Mouse (Mus musculus) adrenal gland, adult 2 months (tissue): ENCODE data around the gene Myo18b. TPM values are rescaled to one million over a fixed set of nuclear protein-coding genes. Genes with fewer than 3 reads are reported as not detected.

Experiments used
- DNase-seq: peaks from one replicate; pipeline ENCODE4 v3.0.0; 2021
- polyA plus RNA-seq: library from polyadenylated mRNA; depleted of rRNA; stranded (reverse); fragments of >200 nt; gene quantifications from 2 replicates; pipeline ENCODE4 v1.2.3, GENCODE M21; 2012
- total RNA-seq, 2 experiments: library from RNA; stranded (reverse); gene quantifications; 2 replicates each; pipeline ENCODE4 v1.2.3; 2021

Myo18b gene
- total and polyA plus RNA-seq, 3 experiments: 0.09 to 0.12 TPM; not detected in 1

DNA sequence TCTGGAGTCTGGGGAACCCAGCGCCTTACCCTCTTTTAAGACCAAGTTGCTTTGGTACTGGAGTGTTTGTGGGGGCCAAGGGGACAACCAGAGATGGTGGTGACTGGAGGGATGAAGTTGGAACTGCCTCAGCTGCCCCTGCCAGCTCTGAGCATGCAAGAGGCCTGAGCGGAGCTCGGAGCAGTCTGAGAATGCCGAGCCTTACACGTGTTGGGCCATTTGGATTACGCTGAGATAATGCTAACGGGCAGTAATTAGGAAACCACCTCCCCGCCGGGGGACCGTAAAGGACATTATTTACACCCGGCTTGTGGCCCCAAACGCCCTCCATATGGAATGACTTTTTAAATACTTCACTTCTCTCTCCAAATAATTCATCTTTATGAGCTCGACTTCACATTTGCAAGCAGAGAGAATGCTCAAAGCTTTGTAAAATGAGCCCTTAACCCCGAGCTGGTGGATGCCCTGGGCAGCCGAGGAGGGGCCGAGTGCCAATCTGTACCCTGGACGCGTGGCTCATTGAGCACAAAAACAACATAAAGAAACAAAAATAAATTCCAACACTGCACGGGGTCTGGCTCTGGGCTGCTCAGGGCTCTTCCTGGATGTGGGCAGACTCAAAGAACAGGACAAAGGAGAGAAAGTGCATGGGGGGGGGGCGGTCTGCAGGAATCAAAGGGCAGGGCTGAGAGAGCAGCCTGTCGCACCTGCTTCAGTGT lies 148.0 kb downstream of the Myo18b start:
- no peak for DNase-seq

- no peak for DNase-seq
Observed at GRCm38 (mm10) chr5:112747306-112747930, 148.7 kb downstream of the Myo18b start.

GRCm38 (mm10) chr5:112745176-112745575 lies 151.0 kb downstream of the Myo18b start:
- DNase-seq: no peak

DNA sequence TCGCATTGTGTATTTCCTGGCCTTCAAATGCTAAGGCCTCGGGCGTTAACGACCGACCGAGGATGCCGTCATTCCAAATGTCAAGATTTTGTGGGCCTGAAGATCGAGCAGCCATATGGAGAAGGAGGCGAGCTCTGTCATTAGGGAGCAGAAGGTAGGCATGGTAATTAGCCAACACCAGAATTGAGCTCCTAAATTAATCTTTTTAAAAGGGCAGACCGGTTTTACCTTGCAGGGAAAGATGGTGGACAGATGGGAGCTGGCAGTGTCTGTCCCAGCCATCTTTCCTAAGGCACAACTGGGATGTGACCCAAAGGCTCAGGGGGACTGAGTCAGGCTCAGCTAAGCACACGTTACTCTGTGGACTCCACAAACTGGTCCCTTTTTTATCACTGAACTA lies 151.6 kb downstream of the Myo18b start:
- no peak for DNase-seq

DNA sequence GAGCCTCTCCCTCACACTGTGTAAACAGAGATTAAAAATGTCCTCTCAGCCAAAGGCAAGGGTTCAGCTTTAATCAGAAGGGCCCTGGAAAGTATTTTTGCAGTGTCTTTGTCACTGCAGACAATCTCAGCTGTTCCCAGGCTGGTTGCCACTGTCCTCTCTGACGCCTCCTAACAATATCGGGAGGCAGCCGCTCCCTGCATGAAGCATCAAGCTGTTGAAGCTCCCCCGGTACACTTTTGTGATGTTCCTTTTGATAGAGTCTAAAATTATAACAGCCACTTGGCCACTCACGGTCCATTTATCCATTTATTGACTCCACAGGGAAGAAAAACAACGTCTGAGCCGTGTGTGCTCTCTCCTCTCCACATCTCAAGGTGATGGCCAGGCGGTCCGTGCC lies 153.0 kb downstream of the Myo18b start:
- DNase-seq: no peak

DNA sequence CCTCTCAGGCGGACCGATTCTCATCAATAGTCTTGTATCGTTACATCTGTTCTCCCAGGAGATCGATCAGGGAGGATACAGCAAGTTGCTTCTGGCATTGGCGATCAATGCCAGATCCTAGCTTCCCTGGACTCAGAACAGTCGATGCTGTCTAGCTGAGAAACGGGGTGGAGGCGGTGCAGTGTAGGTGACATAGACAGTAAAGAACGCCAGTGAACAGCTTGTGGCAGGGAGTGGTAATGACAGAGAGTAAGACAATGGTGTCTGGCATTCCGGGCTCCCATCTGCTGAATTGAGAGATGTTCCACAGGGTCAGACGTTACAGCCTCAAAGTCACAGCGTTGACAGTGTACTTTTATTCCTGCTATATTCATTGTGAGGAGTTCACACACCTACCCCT lies 155.5 kb downstream of the Myo18b start:
- no peak for DNase-seq

GRCm38 (mm10) chr5:112735040-112735439 lies 161.1 kb downstream of the Myo18b start:
- no peak for DNase-seq

DNA sequence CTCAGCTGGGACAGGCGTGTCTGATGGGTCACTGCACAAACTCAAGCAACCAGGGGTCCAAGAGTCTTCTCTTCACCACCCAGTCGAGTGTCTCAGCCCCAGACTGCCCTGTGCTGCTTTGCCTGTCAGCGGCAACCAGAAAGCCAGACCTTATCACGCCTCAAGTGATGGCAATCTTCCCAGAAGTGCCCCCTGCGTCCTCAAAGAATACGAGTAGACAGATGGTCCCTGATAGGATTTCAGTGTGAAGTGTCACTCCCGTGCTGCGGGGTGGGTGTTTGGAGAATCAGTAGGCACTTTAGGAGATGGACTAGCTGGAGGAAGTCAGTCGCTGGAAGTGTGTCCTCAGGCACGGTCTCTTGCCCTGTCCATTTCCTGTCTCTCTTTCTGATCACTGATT lies 165.6 kb downstream of the Myo18b start:
- DNase-seq: no peak

GRCm38 (mm10) chr5:112728432-112728831 lies 167.7 kb downstream of the Myo18b start:
- DNase-seq: no peak

- peak; percentile 63 for DNase-seq
Observed at GRCm38 (mm10) chr5:112718655-112719306, 177.4 kb downstream of the Myo18b start.

GRCm38 (mm10) chr5:112714679-112715446 lies 181.3 kb downstream of the Myo18b start:
- DNase-seq: no peak

DNA sequence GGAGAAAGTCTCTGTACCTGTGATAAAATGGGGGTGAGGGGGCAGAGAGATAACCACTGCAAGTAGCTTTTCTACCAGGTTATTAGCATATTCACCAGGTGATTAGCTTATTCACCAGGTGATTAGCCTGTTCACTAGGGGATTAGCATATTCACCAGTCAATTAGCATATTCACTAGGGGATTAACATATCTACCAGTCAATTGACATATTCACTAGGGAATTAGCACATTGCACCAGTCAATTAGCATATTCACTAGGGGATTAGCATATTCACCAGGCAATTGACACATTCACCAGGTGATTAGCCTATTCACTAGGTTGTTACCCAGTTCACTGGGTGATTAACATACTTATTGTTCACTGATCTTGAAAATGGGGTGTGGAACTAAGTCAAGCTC lies 186.3 kb downstream of the Myo18b start:
- DNase-seq: no peak

GRCm38 (mm10) chr5:112708441-112708840 lies 187.7 kb downstream of the Myo18b start:
- DNase-seq: no peak

DNA sequence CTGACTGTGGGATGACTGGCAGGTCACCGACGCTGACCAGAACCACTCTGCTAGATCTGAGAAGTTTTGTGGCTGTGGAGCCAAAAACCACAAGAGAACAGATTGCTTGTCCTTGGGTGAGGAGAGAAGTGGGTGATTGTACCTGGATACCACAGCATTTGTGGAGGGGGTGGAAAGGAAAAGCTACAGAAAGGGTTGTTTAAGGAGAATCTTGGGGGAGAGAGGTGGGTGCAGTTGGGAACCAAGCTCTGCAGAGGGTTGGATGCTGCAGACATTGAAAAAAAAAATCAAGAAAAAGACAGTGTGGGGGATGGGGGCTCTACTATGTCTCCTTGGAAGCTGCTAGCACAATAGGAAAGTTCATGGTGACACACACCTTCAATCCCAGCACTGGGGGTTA lies 188.7 kb downstream of the Myo18b start:
- DNase-seq: no peak

DNA sequence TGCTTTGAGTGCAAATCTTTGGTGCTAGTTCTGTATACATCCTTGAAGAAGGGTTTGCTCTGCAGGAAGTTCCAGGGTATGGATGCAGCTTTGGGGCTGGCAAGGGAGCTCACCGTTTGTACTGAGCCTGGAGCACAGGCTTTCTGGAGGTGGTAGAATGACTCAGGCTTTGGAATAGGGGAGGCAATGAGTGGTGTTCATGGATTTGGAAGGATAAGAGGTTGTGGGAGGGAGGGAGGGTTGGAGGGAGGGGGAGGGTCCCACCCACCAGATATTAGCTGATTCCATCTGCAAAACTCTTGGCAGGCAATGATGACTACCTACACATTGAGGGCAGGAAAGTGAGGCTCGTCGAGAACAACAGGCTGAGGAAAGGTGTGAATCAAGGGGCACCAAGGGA lies 195.4 kb downstream of the Myo18b start:
- no peak for DNase-seq

- DNase-seq: no peak
Observed at GRCm38 (mm10) chr5:112696683-112697082, 199.5 kb downstream of the Myo18b start.

- no peak for DNase-seq
Observed at GRCm38 (mm10) chr5:112695254-112695711, 200.9 kb downstream of the Myo18b start.

DNA sequence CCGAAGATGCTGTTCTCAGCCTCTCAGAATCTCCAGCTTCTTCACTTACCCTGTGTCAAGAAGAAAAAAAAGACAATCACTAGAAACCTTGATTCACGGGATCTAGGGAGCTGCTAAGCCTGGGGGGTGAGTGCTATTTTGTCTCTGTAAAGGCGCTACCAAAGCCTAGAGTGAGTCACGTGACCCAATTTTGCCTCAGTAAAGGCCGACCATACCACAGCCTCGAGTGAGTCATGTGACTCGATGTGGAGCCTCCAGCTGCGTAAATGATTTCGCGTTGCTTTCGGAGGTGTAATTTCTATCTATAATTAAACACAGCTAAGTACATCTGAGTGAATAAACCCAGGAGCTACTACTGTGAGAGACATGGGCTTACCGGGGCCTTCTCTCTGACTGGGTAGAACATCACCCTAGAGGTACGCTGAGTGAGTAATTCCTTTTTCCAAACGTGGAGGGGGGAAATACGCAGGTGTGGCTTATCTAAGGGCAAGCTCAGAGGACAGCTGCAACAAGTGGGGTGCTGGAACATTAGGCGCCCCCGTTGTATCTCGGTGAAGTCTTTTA lies 202.8 kb downstream of the Myo18b start:
- DNase-seq: no peak

GRCm38 (mm10) chr5:112687100-112687818 lies 208.9 kb downstream of the Myo18b start:
- DNase-seq: no peak

GRCm38 (mm10) chr5:112686309-112687099 lies 209.7 kb downstream of the Myo18b start:
- no peak for DNase-seq

DNA sequence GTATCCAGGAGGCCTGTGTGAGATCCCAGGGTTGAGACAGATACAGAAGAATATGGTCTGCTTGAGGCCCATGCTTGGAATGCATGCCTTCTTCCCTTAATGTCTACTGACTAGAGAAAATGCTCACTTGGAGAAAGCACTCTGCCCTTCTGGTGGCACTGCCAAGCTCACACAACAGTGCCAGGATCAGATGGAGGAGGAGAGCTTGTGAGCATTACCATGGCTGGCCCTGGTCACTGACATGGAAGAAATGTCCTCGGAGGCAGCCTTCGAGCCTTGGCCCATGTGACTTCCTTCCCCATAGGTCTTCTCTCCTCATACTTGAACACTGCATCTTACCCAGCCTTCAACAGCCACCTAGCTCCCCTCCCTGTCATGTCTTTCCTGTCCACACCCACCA lies 216.9 kb downstream of the Myo18b start:
- no peak for DNase-seq
